Mouse (Mus musculus) E14TG2a.4 (cell line): Measurements from ENCODE around the gene Urad.

Experiments used
- H3K27me3 ChIP-seq: 2 replicates; pipeline ENCODE4 v1.6.1; 2014; ENCODE audit warnings: low read length, control low read depth; ENCODE audit not compliant: insufficient read depth
- H3K36me3 ChIP-seq: 2 replicates; pipeline ENCODE4 v1.6.1; 2014; ENCODE audit warnings: low read length, control low read depth; ENCODE audit not compliant: insufficient read depth
- H3K4me1 ChIP-seq: replicated peaks from 2 replicates; pipeline ENCODE4 v1.6.1; 2014; ENCODE audit warnings: low read depth, low read length, control low read depth
- H3K4me3 ChIP-seq: replicated peaks from 2 replicates; pipeline ENCODE4 v1.5.1; 2014; ENCODE audit warnings: mild to moderate bottlenecking, low read length
- H3K9me3 ChIP-seq: 2 replicates; pipeline ENCODE4 v1.6.1; 2014; ENCODE audit warnings: low read length, control low read depth
- CTCF ChIP-seq: conservative IDR thresholded peaks from 2 replicates; pipeline ENCODE4 v1.5.1; 2014; ENCODE audit warnings: low read length
- NANOG ChIP-seq: IDR thresholded peaks from 2 replicates; pipeline ENCODE4 v1.6.1; 2014; ENCODE audit warnings: borderline replicate concordance, low read length, mixed read lengths
- POU5F1 ChIP-seq: IDR thresholded peaks from 2 replicates; pipeline ENCODE4 v1.6.1; 2014; ENCODE audit warnings: low read length, borderline replicate concordance

Urad gene

DNA sequence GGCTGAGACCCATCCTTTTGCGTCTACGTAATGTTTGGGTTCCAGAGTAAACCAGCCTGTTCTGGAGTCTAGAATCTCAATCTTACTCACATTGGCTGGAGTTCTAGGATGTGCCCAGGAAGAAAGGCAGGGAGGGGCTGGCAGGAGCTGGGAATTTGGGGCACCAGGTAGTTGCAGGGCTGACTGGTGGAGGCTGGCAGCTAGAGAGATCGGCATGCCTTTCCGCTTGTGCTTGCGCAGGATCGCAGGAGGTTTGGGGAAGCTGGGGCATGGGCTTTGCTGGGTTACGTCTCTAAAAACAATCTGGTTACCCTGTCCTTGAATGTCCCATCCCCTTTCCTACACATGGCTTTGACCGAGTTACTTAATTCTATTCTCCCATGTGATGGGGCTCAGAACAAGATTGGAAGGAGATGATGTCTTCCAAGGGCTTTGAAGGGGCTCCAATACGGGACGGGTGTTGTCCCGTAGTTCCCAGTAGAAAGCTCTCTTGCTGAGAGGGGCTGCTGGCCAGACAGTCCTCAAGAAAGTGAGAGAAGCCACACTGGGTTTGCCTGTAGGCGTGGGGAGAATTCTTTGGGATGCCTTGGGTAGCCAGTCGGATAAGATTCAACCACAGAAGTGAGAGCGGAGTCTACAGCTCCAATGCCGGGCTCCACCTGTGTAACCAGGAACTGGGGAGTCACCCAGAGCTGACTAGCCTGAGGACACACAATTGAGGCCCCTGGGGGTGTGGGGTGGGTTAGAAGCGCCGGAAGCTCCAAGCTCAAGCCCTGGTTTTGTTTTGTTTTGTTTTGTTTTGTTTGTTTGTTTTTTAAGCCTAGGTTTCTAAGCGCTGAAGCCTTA lies 45.3 kb downstream of the Urad start:
- Histone ChIP-seq H3K27me3 (peaks cover 88% of the 10 kb centered on the region), H3K36me3 (no peaks in the 10 kb centered on the region), H3K4me1 (peaks cover 30% of the 10 kb centered on the region), H3K4me3 (peak overlapping the region; percentile 70), H3K9me3 (no peaks in the 10 kb centered on the region)
- no peak for TF ChIP-seq POU5F1
- no peak for TF ChIP-seq NANOG
- no peak for TF ChIP-seq CTCF

DNA sequence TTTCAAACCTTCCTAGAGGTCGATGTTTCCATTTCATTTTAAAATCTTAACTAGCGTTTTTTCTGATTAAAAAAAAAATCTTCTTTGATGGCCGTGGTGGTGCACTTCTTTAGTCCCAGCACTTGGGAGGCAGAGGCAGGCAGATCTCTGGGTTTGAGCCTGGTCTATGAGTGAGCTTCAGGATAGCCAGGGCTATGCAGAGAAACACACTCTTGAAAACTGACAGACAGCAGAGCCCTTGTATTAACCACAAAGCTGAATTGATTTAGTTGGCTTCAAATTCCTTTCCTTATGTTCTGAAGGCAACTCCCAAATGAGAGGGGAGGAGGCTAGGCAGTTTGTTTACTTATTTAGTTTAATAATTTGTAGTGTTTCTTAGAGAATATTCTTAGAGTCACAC lies 46.5 kb downstream of the Urad start:
- H3K9me3 ChIP-seq = no peaks in the 10 kb centered on the region
- peaks cover 91% of the 10 kb centered on the region for H3K27me3 ChIP-seq
- H3K4me1 ChIP-seq = peaks cover 38% of the 10 kb centered on the region
- H3K36me3 ChIP-seq = no peaks in the 10 kb centered on the region
- H3K4me3 ChIP-seq = no peak overlapping the region
- TF ChIP-seq CTCF (no peak), POU5F1 (no peak), NANOG (no peak)

DNA sequence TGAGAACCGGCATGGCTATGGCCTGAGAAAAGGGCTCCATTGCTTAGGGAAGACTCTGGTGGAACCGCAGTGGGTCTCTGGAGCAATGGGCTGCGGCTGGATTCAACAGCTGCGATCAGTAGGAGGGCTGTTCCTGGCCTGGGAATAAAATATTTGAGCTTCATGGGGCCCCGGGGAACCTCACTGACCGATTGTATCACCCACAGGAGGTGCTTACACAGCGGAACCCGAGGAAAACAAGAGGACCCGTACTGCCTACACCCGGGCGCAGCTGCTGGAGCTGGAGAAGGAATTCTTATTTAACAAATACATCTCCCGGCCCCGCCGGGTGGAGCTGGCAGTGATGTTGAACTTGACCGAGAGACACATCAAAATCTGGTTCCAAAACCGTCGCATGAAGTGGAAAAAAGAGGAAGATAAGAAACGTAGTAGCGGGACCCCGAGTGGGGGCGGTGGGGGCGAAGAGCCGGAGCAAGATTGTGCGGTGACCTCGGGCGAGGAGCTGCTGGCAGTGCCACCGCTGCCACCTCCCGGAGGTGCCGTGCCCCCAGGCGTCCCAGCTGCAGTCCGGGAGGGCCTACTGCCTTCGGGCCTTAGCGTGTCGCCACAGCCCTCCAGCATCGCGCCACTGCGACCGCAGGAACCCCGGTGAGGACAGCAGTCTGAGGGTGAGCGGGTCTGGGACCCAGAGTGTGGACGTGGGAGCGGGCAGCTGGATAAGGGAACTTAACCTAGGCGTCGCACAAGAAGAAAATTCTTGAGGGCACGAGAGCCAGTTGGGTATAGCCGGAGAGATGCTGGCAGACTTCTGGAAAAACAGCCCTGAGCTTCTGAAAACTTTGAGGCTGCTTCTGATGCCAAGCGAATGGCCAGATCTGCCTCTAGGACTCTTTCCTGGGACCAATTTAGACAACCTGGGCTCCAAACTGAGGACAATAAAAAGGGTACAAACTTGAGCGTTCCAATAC lies 47.8 kb downstream of the Urad start:
- Histone ChIP-seq H3K36me3 (no peaks in the 10 kb centered on the region), H3K9me3 (no peaks in the 10 kb centered on the region), H3K4me3 (peak overlapping the region; percentile 29; the same call in 1 of the 2 replicates), H3K27me3 (peaks cover 94% of the 10 kb centered on the region), H3K4me1 (peaks cover 51% of the 10 kb centered on the region)
- no peak for TF ChIP-seq POU5F1
- TF ChIP-seq NANOG = no peak
- TF ChIP-seq CTCF = no peak

DNA sequence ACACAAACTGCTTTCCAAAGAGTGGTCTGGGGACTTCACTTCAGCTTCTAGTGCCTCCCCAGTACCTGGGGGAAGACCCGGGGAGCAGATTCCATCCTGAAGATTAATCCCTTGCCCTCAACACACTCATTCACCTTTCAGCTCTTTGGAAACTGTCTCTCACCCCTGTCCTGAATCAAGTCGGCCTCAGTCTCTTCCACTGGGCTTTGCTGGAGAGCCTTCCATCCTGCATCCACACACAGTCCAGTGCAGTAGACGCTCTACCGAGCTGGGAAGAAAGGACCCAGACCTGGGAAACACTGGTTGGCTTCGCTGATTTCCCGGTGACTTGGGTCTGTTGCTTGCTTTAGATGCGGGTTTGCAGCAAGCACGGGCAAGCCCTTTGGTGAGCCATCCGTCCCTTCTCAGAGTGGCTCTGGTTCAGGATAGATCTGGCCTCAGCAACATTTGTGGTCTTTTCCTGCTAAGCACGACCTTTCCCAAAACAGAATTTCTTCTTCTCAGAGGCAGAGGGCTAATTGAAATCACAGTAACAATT lies 49.4 kb downstream of the Urad start:
- no peak for TF ChIP-seq NANOG
- no peak for TF ChIP-seq CTCF
- no peak for TF ChIP-seq POU5F1
- no peak overlapping the region for H3K4me3 ChIP-seq
- no peaks in the 10 kb centered on the region for H3K9me3 ChIP-seq
- H3K27me3 ChIP-seq = peaks cover 97% of the 10 kb centered on the region
- no peaks in the 10 kb centered on the region for H3K36me3 ChIP-seq
- H3K4me1 ChIP-seq = peaks cover 53% of the 10 kb centered on the region

DNA sequence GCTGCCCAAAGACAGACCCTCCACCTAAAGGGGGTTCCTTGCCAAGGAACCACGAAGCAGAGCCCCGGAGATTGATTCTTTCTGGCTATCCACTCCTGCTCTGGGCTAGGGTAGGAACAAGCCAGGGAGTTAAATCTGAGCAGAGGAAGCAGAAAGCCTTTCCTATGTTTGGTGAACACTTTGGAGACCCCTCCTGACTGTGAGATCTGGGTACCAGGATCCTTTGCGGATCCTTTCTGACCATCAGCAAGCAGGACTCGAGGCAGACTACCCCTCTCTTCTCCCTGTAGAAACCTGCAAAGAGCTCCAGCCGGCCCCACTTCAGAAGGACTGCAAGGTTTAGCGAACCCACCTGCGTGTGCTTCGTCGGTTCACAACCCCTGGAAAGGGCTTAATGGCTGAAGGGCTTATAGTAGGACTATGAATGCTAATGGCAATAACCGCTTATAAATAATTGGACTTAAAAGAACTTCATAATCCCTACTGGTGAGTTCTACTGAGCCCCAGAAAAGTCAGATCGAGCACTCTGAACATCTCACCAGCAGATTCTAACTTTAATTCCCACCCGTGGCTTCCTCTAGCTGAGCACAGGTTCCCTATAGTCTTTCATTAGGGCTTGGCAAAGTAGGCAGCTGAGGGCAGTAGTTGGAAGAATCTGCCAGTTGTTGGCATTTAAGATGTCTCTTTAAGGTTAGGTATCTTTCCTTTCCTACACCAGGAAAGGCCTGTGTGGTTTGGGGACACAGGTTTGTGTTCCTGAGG lies 50.0 kb downstream of the Urad start:
- TF ChIP-seq POU5F1 (no peak), CTCF (no peak), NANOG (no peak)
- H3K27me3 ChIP-seq = peaks cover 97% of the 10 kb centered on the region

DNA sequence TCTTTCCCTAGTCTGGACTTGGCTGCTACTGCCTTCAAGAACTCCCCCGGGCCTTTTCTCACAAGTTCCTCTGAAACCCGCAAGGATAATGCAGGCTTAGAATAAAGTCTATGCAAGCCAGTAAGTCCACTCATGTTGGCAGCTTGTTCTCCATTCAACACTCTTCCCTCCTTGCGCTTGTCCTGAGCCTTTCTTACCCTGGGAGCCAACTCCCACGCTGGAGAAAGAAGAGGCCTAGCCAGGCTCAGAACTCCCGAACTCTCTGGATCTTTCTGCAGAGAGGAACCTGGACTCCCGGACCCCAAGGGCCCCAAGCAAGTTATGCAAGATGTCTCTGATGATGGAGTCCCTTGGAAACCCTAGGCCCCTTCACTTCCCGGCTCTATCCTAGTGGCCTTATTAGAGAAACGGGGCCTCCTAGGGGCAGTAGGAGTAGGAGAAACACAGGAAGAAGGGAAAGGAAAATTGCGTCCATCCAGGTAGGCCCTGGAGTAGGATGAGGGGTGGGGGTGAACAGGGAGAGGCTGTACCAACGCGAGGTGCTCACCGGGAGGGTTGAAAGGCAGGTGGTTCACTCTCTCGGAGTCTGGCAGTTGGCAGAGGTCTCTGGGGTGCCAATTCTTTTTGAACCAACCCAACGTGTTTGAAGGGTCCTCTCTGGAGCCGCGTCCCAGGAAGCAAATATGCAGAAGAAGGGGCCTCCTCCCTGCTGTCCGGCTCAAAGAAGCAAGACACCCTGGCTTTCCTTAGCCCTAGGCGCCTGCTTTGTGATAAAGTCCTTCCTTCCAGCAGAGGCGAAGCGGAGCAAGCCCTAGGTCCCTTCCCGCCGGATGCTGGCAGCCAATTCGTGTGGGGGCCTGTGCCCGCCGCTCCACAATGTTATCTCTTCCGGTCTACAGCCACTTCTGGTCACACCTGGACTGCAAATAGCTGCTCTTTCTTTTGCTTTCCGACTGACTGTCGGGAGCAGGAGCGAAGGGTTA lies 51.3 kb downstream of the Urad start:
- H3K36me3 ChIP-seq = no peaks in the 10 kb centered on the region
- peak overlapping the region; percentile 77 for H3K4me3 ChIP-seq
- peaks cover 39% of the 10 kb centered on the region for H3K4me1 ChIP-seq
- no peaks in the 10 kb centered on the region for H3K9me3 ChIP-seq
- H3K27me3 ChIP-seq = peaks cover 96% of the 10 kb centered on the region
- no peak for TF ChIP-seq CTCF
- TF ChIP-seq POU5F1 = no peak
- no peak for TF ChIP-seq NANOG

More for the DNA sequence above, 50.0 kb downstream of the Urad start:
- peaks cover 47% of the 10 kb centered on the region for H3K4me1 ChIP-seq
- no peaks in the 10 kb centered on the region for H3K9me3 ChIP-seq
- H3K36me3 ChIP-seq = no peaks in the 10 kb centered on the region
- no peak overlapping the region for H3K4me3 ChIP-seq
